Mouse (Mus musculus) kidney, postnatal 0 days (tissue): ENCODE data around the gene E2f6. TPM values are rescaled to one million over a fixed set of nuclear protein-coding genes. Genes with fewer than 3 reads are reported as not detected.

ENCODE experiments used
- ATAC-seq: fragments of 200-750 bp; cut with Nextera tagmentation; replicated peaks from 2 replicates; pipeline ENCODE4 v1.8.0; 2017; ENCODE audit warnings: low read depth, moderate number of reproducible peaks, moderate TSS enrichment, moderate library complexity; ENCODE audit not compliant: low FRiP score
- DNase-seq: peaks from one replicate; pipeline ENCODE4 v3.0.0-alpha.2; 2016; ENCODE audit warnings: low spot score
- H3K27ac ChIP-seq: fragments of 300-500 bp; sonication (generic); 2 replicates; pipeline ENCODE4 v1.5.1; 2014; ENCODE audit warnings: mild to moderate bottlenecking
- H3K27me3 ChIP-seq: fragments of 300-500 bp; sonication (generic); 2 replicates; pipeline ENCODE4 v1.6.1; 2014; ENCODE audit warnings: low read length, mixed read lengths; ENCODE audit not compliant: insufficient read depth
- H3K36me3 ChIP-seq: fragments of 300-500 bp; sonication (generic); 2 replicates; pipeline ENCODE4 v1.6.1; 2014; ENCODE audit warnings: low read length, mixed read lengths; ENCODE audit not compliant: insufficient read depth
- H3K4me1 ChIP-seq: fragments of 300-500 bp; sonication (generic); replicated peaks from 2 replicates; pipeline ENCODE4 v1.6.1; 2014; ENCODE audit warnings: antibody characterized with exemption, low read length, mixed read lengths; ENCODE audit not compliant: insufficient read depth
- H3K4me2 ChIP-seq: fragments of 300-500 bp; sonication (generic); 2 replicates; pipeline ENCODE4 v1.6.1; 2014; ENCODE audit warnings: mild to moderate bottlenecking, low read length, moderate library complexity, mixed read lengths
- H3K4me3 ChIP-seq: fragments of 300-500 bp; sonication (generic); replicated peaks from 2 replicates; pipeline ENCODE4 v1.5.1; 2014; ENCODE audit warnings: low read depth, low read length
- H3K9ac ChIP-seq: fragments of 300-500 bp; sonication (generic); 2 replicates; pipeline ENCODE4 v1.6.1; 2014; ENCODE audit warnings: low read depth, low read length
- H3K9me3 ChIP-seq: fragments of 300-500 bp; sonication (generic); replicated peaks from 2 replicates; pipeline ENCODE4 v1.6.1; 2016; ENCODE audit warnings: low read length, inconsistent platforms, mixed read lengths
- CTCF ChIP-seq: IDR thresholded peaks from 2 replicates; pipeline ENCODE4 v1.5.1; 2016; ENCODE audit warnings: antibody characterized with exemption, low read depth, mild to moderate bottlenecking, moderate library complexity
- WGBS: fragments of 180-500 bp; shearing (Covaris S2); extraction: QIAGEN DNeasy Blood & Tissue Kit; methylation state at CpG from one replicate; pipeline ENCODE4 v1.1.7; 2014; 5-methylcytosine and 5-hydroxymethylcytosine counted together
- polyA plus RNA-seq: library from polyadenylated mRNA; unstranded; fragments of >200 nt; fragmentation: Nextera tagmentation; extraction: Ambion mirVana; gene quantifications from 2 replicates; pipeline ENCODE4 v1.2.1, GENCODE M21; 2015

The E2f6 gene
- polyA plus RNA-seq, 1 experiment from 2014 or later = 26.8 TPM

GRCm38 (mm10) chr12:16799928-16800258 lies 10.9 kb upstream of the E2f6 start:
- WGBS = 30% methylated on average over 6 of the region's 6 CpGs

GRCm38 (mm10) chr12:16800259-16800958 lies 10.4 kb upstream of the E2f6 start, which contains the start of gene Greb1:
Gene Greb1, minus strand, starts transcription at chr12:16800886.
- Histone ChIP-seq H3K4me2 (peak within 1 kb of the TSS; percentile 94), H3K27ac (no peak within 1 kb of the TSS), H3K4me3 (peak within 1 kb of the TSS; percentile 53), H3K9ac (peak within 1 kb of the TSS; percentile 59), H3K4me1 (peaks cover 9% of the 10 kb centered on the region; the same call in 1 of the 2 replicates), H3K27me3 (no peaks in the 10 kb centered on the region), H3K9me3 (no peaks in the 10 kb centered on the region), H3K36me3 (no peaks in the 10 kb centered on the region)
- ATAC-seq = peak; percentile 76
- no peak for TF ChIP-seq CTCF
- under 1% methylated on average over 49 of the region's 53 CpGs for WGBS
- peak; percentile 51 for DNase-seq

More at GRCm38 (mm10) chr12:16799928-16800258, 10.9 kb upstream of the E2f6 start:
- Histone ChIP-seq H3K4me1 (peaks cover 9% of the 10 kb centered on the region; the same call in 1 of the 2 replicates), H3K9ac (0 out of 2 replicates have a peak overlapping the region, but pooled peaks have one; percentile 59), H3K36me3 (no peaks in the 10 kb centered on the region), H3K27me3 (no peaks in the 10 kb centered on the region), H3K4me3 (peak overlapping the region; percentile 53), H3K9me3 (no peaks in the 10 kb centered on the region), H3K27ac (no peak overlapping the region), H3K4me2 (peak overlapping the region; percentile 94)
- no peak for TF ChIP-seq CTCF
- DNase-seq (no peak), ATAC-seq (no peak)

GRCm38 (mm10) chr12:16800959-16801315 lies 9.8 kb upstream of the E2f6 start:
- 0% methylated on average over 10 of the region's 12 CpGs for WGBS
- DNase-seq = peak; percentile 16

GRCm38 (mm10) chr12:16803237-16803955 lies 7.4 kb upstream of the E2f6 start:
- H3K9ac ChIP-seq = no peak overlapping the region
- no peaks in the 10 kb centered on the region for H3K36me3 ChIP-seq
- peaks cover 9% of the 10 kb centered on the region; the same call in 1 of the 2 replicates for H3K4me1 ChIP-seq
- no peaks in the 10 kb centered on the region for H3K9me3 ChIP-seq
- no peaks in the 10 kb centered on the region for H3K27me3 ChIP-seq
- TF ChIP-seq CTCF = no peak
- H3K27ac ChIP-seq = no peak overlapping the region
- DNase-seq (peak; percentile 75), ATAC-seq (no peak)
- no peak overlapping the region for H3K4me2 ChIP-seq
- WGBS = 33% methylated on average over 5 of the region's 5 CpGs
- no peak overlapping the region for H3K4me3 ChIP-seq

More at GRCm38 (mm10) chr12:16800959-16801315, 9.8 kb upstream of the E2f6 start:
- Histone ChIP-seq H3K36me3 (no peaks in the 10 kb centered on the region), H3K27me3 (no peaks in the 10 kb centered on the region), H3K4me2 (peak overlapping the region; percentile 94), H3K9me3 (no peaks in the 10 kb centered on the region), H3K4me1 (peaks cover 9% of the 10 kb centered on the region; the same call in 1 of the 2 replicates), H3K27ac (no peak overlapping the region), H3K4me3 (peak overlapping the region; percentile 53), H3K9ac (peak overlapping the region; percentile 59)
- TF ChIP-seq CTCF = no peak
- ATAC-seq = peak; percentile 54

GRCm38 (mm10) chr12:16803956-16804430 lies 6.8 kb upstream of the E2f6 start:
- TF ChIP-seq CTCF = no peak
- ATAC-seq = no peak
- Histone ChIP-seq H3K36me3 (no peaks in the 10 kb centered on the region), H3K27me3 (no peaks in the 10 kb centered on the region), H3K4me3 (no peak overlapping the region), H3K4me1 (peaks cover 9% of the 10 kb centered on the region; the same call in 1 of the 2 replicates), H3K4me2 (no peak overlapping the region), H3K9me3 (no peaks in the 10 kb centered on the region), H3K9ac (no peak overlapping the region), H3K27ac (no peak overlapping the region)
- WGBS = 35% methylated on average over 5 of the region's 5 CpGs
- DNase-seq = peak; percentile 13

- no peak overlapping the region for H3K27ac ChIP-seq
- H3K9ac ChIP-seq = no peak overlapping the region
- H3K27me3 ChIP-seq = no peaks in the 10 kb centered on the region
- peak; percentile 97 for TF ChIP-seq CTCF
- H3K4me1 ChIP-seq = peaks cover 5% of the 10 kb centered on the region; the same call in 1 of the 2 replicates
- WGBS = 5% methylated on average over 5 of the region's 5 CpGs
- DNase-seq (peak; percentile 89), ATAC-seq (peak; percentile 52)
- no peaks in the 10 kb centered on the region for H3K36me3 ChIP-seq
- H3K9me3 ChIP-seq = no peaks in the 10 kb centered on the region
- H3K4me2 ChIP-seq = no peak overlapping the region
- no peak overlapping the region for H3K4me3 ChIP-seq
Observed at GRCm38 (mm10) chr12:16805511-16805910, 5.3 kb upstream of the E2f6 start.
